Mouse (Mus musculus) spleen, postnatal 4 days (tissue): ENCODE measurements around the gene Calr4.
A peak's percentile ranks its signal among the peaks of the same experiment; 100 is the strongest.

Experiments used
- DNase-seq, 2 experiments: peaks; one replicate each; pipeline ENCODE4 v3.0.0; 2022; ENCODE audit warnings: low spot score in 2 of 2

Gene Calr4

DNA sequence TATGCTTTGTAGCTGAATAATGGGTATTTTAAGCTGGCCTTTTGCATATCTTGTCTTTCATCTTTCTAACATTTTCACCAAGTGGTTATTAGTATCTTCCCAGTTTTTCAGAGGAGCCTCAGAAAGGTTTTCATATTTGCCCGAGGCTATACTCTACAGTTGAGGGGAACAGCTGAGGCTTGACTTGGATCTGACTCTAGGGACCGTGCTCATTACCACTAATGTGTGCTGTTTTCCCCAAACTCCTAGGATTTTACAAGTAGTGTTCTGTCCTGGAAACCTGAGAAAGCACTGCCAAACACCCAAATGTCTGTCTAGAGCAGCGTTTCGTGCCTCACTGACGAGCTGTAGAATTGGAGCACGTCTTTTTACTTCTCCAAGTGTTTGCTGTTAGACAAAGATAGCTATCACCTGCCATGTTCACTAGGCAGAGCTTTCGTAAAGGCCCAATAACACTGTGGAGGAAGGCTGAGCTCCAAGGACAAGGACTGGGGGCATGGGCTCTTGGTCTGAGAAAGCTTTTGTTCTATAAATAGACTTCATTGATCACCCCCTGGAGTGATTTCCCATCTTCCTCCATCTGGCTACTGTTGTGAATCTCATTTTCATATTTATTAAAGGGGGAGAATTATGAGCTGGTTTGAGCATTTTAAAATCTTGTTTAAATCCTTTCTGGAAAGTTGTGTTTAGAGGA lies 2.0 kb downstream of the Calr4 start:
- no peak for DNase-seq

- no peak for DNase-seq
These were observed 4.4 kb downstream of the Calr4 start for GRCm38 (mm10) chr4:109238428-109239268.

DNA sequence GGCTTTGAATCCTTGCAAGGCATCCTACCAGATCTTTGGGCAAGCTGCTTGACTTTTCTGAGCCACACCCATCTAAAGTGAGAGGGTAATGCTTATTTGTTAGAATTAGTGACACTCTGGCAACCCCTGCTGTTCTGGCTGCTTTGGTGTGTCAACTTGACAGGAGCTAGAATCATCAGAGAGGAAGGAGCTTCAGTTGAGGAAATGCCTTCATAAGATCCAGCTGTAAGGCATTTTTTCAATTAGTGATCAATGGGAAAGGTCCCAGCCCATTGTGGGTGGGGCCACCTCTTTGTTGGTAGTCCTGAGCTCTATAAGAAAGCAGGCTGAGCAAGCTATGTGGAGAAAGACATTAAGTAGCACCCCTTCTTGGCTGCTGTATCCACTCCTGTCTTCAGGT lies 6.9 kb downstream of the Calr4 start:
- no peak for DNase-seq

DNA sequence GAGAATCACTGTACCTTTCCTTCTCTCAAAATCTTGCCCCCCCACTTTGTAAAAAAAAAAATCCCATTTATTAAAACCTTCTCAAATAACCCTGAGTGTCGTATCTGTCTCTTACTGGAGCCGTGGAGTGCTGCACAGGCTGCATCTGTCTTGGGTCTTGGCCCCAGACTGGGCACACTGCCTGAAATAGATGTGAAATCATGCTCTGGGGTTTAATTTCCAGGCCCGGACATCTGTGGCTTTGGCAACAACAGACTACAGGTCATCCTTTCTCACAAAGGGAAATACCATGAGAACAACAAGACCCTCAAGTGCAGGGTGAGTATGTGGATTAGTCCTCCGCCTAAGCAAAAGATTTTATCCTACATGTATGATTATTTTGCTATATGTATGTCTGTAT lies 7.6 kb downstream of the Calr4 start:
- DNase-seq: no peak

GRCm38 (mm10) chr4:109244506-109244905 lies 10.2 kb downstream of the Calr4 start:
- DNase-seq: no peak

DNA sequence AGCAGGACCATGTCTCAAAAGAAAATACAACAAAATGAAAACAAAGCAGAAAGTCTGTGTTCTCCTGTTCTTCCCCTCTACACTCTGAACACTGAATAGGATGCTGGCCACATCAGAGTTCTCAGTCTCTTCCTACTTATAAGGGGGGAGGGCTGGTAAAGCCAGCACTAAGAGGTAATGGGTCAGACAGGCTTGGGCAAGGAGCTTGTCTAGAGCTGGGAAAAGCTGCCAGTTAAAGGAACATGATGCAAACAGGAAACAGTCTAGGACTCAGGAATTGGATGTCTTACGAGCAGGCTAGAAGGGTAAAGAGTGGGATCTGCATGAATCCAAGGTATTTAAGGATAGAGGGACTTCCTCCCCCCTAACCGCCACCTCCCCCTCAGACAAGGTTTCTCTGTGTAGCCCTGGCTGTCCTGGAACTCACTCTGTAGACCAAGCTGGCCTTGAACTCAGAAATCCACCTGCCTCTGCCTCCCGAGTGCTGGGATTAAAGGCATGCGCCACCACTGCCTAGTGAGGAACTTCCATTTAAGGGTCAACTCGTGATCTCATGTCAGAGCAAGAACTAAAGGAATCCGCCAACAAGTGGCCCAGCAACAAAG lies 10.8 kb downstream of the Calr4 start:
- DNase-seq: no peak

- DNase-seq: peak; percentile 42 to 70
These were observed 17.3 kb downstream of the Calr4 start for GRCm38 (mm10) chr4:109251605-109252004.

DNA sequence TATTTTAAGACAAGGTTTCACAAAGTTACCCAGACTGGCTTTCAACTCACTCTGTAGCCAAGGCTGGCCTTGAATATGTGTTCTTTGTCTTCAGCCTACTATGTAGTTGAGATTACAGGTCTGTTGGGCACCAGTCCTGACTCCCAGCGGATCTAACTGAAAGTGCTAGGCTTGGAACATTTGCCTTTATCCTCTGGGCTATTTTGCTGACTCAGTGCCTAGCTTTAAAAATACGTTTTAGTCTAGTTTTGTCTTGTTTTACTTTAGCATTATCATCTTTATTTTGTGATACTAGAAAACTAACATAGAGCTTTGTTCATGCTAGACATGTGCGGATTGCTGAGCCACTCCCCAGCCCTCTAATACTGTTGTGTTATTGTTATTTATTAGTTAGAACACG lies 17.9 kb downstream of the Calr4 start:
- no peak for DNase-seq

DNA sequence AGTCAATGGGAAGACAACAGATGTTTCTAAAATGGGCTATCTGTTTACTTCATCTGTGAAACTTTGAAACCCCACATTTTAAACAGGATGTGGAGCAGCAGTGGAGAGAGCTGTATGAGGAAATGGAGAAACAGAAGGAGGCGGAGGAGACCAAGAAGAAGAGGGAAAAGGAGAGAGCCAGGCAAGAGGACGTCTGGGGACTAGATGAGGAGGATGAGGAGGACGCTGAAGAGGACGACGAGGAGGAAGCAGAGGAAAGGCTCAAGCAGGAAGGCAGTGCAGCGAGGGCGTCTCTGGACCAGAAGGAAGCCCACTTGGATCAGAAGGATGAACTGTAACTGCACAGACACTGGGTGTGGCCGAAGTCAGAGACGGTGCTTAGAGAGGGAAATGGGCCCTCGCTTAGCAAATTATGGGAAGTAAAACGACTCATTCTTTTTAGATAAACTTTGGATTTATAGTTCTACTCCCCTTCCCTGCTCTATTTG lies 19.4 kb downstream of the Calr4 start:
- DNase-seq: no peak

GRCm38 (mm10) chr4:109254511-109254910 lies 20.2 kb downstream of the Calr4 start:
- DNase-seq: peak in 1 of 2 experiments; percentile 20

DNA sequence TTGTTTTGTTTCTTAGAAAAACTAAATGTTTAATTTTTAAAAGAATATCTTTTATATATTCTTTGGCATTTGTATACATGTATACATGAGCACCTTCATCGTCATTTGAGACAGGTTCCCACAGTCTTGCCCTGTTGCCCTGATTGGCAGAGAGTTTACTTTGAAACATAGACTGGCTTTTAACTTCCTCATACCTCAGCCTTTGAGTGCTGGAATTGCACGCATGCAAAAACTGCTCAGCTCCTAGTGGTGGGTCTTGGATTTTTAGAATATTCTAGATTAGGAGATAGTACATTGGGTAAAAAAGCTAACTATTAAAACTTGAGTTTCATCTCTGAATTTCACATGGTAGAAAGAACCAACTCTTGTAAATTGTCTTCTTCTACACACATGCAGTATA lies 21.0 kb downstream of the Calr4 start:
- DNase-seq: no peak

DNA sequence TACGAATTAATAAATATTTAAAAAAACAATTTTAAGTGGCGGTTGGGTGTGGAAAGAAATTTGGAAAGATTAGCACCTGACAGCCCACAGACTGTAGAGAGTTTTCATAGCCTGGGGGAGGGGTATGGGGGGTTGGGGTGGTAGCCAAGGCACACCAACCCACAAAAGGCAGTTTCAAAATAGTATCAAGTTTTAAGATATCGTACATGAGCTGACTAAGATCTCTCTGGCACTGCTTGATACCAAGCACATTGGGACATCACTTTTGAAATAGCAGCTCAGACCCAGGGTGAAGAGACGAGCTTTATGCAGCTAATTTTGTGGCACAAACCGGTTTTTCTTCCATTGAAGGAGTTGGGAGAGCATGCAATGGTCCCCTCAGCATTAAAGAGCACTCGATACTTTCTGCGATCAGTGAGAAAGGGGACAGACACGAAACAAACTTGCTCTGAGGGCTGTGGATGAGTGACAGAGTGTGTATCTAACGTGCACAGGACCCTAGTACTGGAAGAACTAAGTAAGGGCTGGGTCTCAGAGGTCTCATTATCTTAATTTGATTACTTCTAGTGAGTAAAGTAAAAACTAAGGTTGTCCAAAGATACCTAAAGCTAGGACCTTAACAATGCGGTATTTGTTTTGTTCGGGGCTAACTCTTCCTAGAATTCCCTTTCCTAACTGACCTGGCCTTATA lies 21.6 kb downstream of the Calr4 start:
- no peak for DNase-seq

- no peak for DNase-seq
These were observed 22.5 kb downstream of the Calr4 start for GRCm38 (mm10) chr4:109256791-109257190.

DNA sequence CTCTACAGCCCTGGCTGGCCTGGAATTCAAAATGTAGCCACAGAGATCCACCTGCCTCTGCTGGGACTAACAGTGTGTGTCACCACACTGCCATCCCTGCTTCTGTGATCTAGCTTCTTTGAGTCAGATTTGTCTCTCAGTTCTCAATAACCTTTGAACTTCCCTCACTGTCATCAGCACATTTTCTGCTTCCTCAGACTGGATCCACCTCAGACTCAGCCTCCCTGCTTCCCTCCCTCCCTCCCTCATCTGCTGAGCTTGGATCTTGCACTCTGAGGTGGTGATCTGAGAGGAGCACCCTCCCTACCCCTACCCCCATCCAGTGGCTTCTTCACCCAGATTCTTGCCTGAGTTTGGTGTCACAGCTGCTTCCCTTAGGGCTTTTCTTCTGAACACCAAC lies 23.4 kb downstream of the Calr4 start:
- no peak for DNase-seq

GRCm38 (mm10) chr4:109262068-109262467 lies 27.8 kb downstream of the Calr4 start:
- DNase-seq: no peak

DNA sequence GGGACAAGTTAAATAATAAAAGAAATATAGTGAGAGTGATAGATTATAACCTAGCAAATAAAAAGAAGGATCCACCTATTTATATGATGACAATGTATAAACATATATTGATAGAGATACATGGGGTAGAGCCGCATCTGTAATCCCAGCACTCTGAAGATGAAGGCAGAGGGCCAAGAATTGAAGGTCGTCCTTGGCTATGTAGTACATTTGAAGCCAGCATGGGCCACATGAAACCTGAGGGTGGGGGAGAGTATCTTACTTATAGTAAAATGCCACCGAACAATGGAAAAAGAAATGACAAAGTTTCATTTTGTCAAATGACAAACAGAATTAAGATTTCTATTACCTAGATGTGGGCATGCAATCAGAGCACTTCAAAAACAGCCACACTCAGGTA lies 31.8 kb downstream of the Calr4 start:
- no peak for DNase-seq

DNA sequence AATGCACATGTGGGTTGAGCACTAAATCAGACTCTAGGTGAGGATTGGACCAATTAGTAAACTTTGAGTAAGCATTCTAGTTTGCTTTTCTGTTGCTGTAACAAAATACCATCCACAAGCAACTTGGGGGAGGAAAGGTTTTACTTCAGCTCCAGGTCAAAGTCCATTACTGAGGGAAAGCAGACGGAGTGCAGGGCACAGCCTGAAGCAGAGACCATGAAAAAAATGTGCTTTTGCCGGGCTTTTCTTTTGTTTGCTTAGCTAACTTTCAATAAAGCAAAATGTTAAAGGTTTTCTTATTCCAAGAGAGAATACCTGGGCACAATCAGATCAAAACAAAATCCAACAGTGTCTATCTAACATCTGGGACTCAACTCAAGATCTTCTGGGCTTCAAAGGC lies 32.5 kb downstream of the Calr4 start:
- DNase-seq: no peak

DNA sequence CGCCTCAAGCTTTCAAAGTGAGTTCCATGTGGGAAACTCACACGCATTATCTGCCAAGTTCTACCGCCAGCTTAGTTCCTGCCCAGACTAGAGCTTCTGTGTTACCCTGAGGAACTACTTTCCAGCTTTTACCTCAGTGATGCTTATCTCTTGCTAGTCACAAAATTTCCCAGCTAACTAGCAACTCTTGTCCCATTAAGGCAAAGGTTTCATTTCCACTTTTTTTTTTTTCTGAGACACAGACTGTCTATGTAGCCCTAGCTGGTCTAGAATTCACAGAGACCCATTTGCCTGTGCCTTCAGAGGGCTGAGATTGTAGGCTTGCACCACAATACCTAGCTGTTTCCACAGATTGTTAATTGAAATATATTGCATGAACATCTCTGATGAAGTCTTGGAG lies 33.2 kb downstream of the Calr4 start:
- no peak for DNase-seq

DNA sequence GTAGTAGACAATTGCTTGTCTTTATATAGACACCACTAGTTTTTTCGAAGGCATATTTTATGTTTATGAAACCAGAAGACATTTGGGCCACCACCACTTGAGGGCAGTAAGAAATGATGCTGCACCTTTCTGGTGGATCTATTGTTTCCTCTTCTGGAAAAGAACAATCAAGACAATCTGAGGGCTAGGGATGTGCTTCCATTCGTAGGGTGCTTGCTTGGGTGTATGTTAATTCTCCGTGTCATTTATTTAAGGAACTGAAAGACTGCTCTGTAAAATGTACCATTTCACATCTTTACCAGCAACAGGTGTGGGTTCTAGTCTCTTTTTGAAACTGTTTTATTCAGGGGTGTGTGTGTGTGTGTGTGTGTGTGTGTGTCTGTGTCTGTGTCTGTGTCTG lies 34.6 kb downstream of the Calr4 start:
- no peak for DNase-seq

DNA sequence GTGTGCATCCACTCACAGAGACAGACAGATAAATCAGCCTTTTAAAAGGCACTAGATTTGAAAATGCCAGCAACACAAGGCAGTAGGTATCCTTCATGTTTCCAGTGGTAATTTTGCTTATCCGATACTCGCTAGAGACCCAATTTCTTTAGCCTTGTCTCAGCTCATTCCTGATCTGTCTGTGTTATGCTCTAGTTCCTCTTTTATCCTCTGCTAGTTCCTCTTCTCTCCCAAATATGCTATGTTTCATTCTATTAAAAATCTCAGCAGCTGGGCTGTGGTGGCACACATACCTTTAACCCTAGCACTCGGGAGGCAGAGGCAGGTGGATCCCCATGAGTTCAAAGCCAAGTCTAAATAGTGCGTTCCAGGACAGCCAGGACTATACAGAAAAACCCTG lies 37.5 kb downstream of the Calr4 start:
- DNase-seq: no peak

- DNase-seq: no peak
These were observed 39.4 kb downstream of the Calr4 start for GRCm38 (mm10) chr4:109273586-109274240.
